8 mouse cellular contexts compared by ENCODE assay signal in genomic region chr3:87768844-87769243, GRCm38 (mm10). TPM values are rescaled to one million over a fixed set of nuclear protein-coding genes. Genes with fewer than 3 reads are reported as not detected.
A peak's percentile ranks its signal among the peaks of the same experiment; 100 is the strongest.
DNase-seq lines count a peak whose midpoint lies in the region; ATAC-seq lines count a peak whose summit lies in the region.

No protein-coding gene starts in this region.

- peak overlapping the region; percentile 67 for H3K9ac ChIP-seq in embryonic facial prominence, embryonic 14.5 days (ENCODE audit: low read depth, low read length)
- peak overlapping the region; percentile 55 for H3K9ac ChIP-seq in heart, embryonic 15.5 days
- H3K9ac ChIP-seq in lung, embryonic 16.5 days (ENCODE audit: low read length) = peak overlapping the region; percentile 72

- peak; percentile 70 for ATAC-seq in embryonic facial prominence, embryonic 14.5 days (ENCODE audit: low read depth)
- ATAC-seq in heart, embryonic 15.5 days (replicated peaks; ENCODE audit: insufficient number of reproducible peaks, insufficient read depth, low FRiP score, low read depth) = peak; percentile 76
- peak; percentile 85 for ATAC-seq in lung, embryonic 16.5 days (ENCODE audit: low read depth)

- peak; percentile 90 to 91 for DNase-seq in B cell, adult 2 months
- DNase-seq in ZHBTc4 (ENCODE audit: low read depth, low spot score) = peak; percentile 88
- DNase-seq in embryonic facial prominence, embryonic 14.5 days (ENCODE audit: low spot score) = peak; percentile 76
- peak; percentile 95 for DNase-seq in kidney, postnatal 10 days
- DNase-seq in ovary, adult 18-20 months (ENCODE audit: low spot score) = peak; percentile 72
- peak; percentile 85 for DNase-seq in thymus, postnatal 14 days

- peak overlapping the region; percentile 65 for H3K27ac ChIP-seq in embryonic facial prominence, embryonic 14.5 days (replicated peaks; ENCODE audit: low read depth, low read length)
- H3K27ac ChIP-seq in heart, embryonic 15.5 days = peak overlapping the region; percentile 78
- peak overlapping the region; percentile 77 for H3K27ac ChIP-seq in lung, embryonic 16.5 days (ENCODE audit: low read length)

- no peaks in the 10 kb centered on the region for H3K27me3 ChIP-seq in embryonic facial prominence, embryonic 14.5 days (replicated peaks; ENCODE audit: control insufficient read depth, insufficient read depth, low read length)
- H3K27me3 ChIP-seq in heart, embryonic 15.5 days = peaks cover 28% of the 10 kb centered on the region
- no peaks in the 10 kb centered on the region for H3K27me3 ChIP-seq in lung, embryonic 16.5 days (ENCODE audit: control insufficient read depth, insufficient read depth, low read depth, low read length)

- no peaks in the 10 kb centered on the region for H3K36me3 ChIP-seq in embryonic facial prominence, embryonic 14.5 days (ENCODE audit: control insufficient read depth, insufficient read depth, low read length)
- no peaks in the 10 kb centered on the region for H3K36me3 ChIP-seq in heart, embryonic 15.5 days
- no peaks in the 10 kb centered on the region for H3K36me3 ChIP-seq in lung, embryonic 16.5 days (ENCODE audit: control insufficient read depth, insufficient read depth, low read length)

- WGBS in embryonic facial prominence, embryonic 14.5 days = under 1% methylated on average over 33 of the region's 37 CpGs
- WGBS in heart, embryonic 15.5 days = under 1% methylated on average over 36 of the region's 37 CpGs
- WGBS in lung, embryonic 16.5 days = under 1% methylated on average over 33 of the region's 37 CpGs

- H3K4me2 ChIP-seq in embryonic facial prominence, embryonic 14.5 days (ENCODE audit: low read depth, low read length) = peak overlapping the region; percentile 65
- peak overlapping the region; percentile 74 for H3K4me2 ChIP-seq in heart, embryonic 15.5 days
- peak overlapping the region; percentile 65 for H3K4me2 ChIP-seq in lung, embryonic 16.5 days (ENCODE audit: low read depth, low read length)

- peak overlapping the region; percentile 47 for H3K4me3 ChIP-seq in embryonic facial prominence, embryonic 14.5 days (ENCODE audit: low read depth, low read length)
- H3K4me3 ChIP-seq in heart, embryonic 15.5 days = peak overlapping the region; percentile 58
- H3K4me3 ChIP-seq in lung, embryonic 16.5 days (ENCODE audit: low read length) = peak overlapping the region; percentile 62

- H3K9me3 ChIP-seq in embryonic facial prominence, embryonic 14.5 days (ENCODE audit: control insufficient read depth, low read length) = no peaks in the 10 kb centered on the region
- no peaks in the 10 kb centered on the region for H3K9me3 ChIP-seq in heart, embryonic 15.5 days (replicated peaks)
- H3K9me3 ChIP-seq in lung, embryonic 16.5 days (ENCODE audit: control insufficient read depth, low read length) = no peaks in the 10 kb centered on the region

- H3K4me1 ChIP-seq in embryonic facial prominence, embryonic 14.5 days (ENCODE audit: control insufficient read depth, insufficient read depth, low read length) = peaks cover 29% of the 10 kb centered on the region
- peaks cover 36% of the 10 kb centered on the region for H3K4me1 ChIP-seq in heart, embryonic 15.5 days (replicated peaks)
- H3K4me1 ChIP-seq in lung, embryonic 16.5 days (replicated peaks; ENCODE audit: control insufficient read depth, insufficient read depth, low read length) = peaks cover 39% of the 10 kb centered on the region

RNA-seq across cellular contexts. Expression of gene Lrrc71, which starts 20.4 kb away (rescaled TPM):
- 0.60 and 1.5 TPM in 2 replicates for polyA plus RNA-seq in embryonic facial prominence, embryonic 14.5 days (2014; fragmentation: Nextera tagmentation; extraction: Ambion mirVana)
- polyA plus RNA-seq in heart, embryonic 15.5 days (2015; fragmentation: Nextera tagmentation; extraction: Ambion mirVana) = 0.29 and 0.70 TPM in 2 replicates
- polyA plus RNA-seq in lung, embryonic 16.5 days (2015; fragmentation: Nextera tagmentation; extraction: Ambion mirVana) = 3.9 and 5.9 TPM in 2 replicates

RNA-seq across cellular contexts. Expression of gene Ntrk1, which starts 26.1 kb away (rescaled TPM):
- 16.2 and 19.5 TPM in 2 replicates for polyA plus RNA-seq in embryonic facial prominence, embryonic 14.5 days (2014; fragmentation: Nextera tagmentation; extraction: Ambion mirVana)
- polyA plus RNA-seq in heart, embryonic 15.5 days (2015; fragmentation: Nextera tagmentation; extraction: Ambion mirVana) = 0.40 and 4.9 TPM in 2 replicates
- 1.5 and 1.6 TPM in 2 replicates for polyA plus RNA-seq in lung, embryonic 16.5 days (2015; fragmentation: Nextera tagmentation; extraction: Ambion mirVana)

RNA-seq across cellular contexts. Expression of gene Insrr, which starts 27.9 kb away (rescaled TPM):
- polyA plus RNA-seq in embryonic facial prominence, embryonic 14.5 days (2014; fragmentation: Nextera tagmentation; extraction: Ambion mirVana) = 1.2 and 1.6 TPM in 2 replicates
- polyA plus RNA-seq in heart, embryonic 15.5 days (2015; fragmentation: Nextera tagmentation; extraction: Ambion mirVana) = 0.08 and 0.11 TPM in 2 replicates
- 0.04 and 0.23 TPM in 2 replicates for polyA plus RNA-seq in lung, embryonic 16.5 days (2015; fragmentation: Nextera tagmentation; extraction: Ambion mirVana)

RNA-seq across cellular contexts. Expression of gene Pear1, which starts 55.3 kb away (rescaled TPM):
- 26.7 and 29.6 TPM in 2 replicates for polyA plus RNA-seq in embryonic facial prominence, embryonic 14.5 days (2014; fragmentation: Nextera tagmentation; extraction: Ambion mirVana)
- 17.4 and 25.4 TPM in 2 replicates for polyA plus RNA-seq in heart, embryonic 15.5 days (2015; fragmentation: Nextera tagmentation; extraction: Ambion mirVana)
- polyA plus RNA-seq in lung, embryonic 16.5 days (2015; fragmentation: Nextera tagmentation; extraction: Ambion mirVana) = 32.4 and 34.5 TPM in 2 replicates

Comparison
In these comparisons a context has a peak if more than half of its experiments do, and no peak if none do; other contexts are left out.
1. Peak in every context shown above with its lines: DNase-seq, ATAC-seq, H3K4me3 ChIP-seq and H3K27ac ChIP-seq.